9 mouse cellular contexts compared by ENCODE assay signal in the genomic region with DNA sequence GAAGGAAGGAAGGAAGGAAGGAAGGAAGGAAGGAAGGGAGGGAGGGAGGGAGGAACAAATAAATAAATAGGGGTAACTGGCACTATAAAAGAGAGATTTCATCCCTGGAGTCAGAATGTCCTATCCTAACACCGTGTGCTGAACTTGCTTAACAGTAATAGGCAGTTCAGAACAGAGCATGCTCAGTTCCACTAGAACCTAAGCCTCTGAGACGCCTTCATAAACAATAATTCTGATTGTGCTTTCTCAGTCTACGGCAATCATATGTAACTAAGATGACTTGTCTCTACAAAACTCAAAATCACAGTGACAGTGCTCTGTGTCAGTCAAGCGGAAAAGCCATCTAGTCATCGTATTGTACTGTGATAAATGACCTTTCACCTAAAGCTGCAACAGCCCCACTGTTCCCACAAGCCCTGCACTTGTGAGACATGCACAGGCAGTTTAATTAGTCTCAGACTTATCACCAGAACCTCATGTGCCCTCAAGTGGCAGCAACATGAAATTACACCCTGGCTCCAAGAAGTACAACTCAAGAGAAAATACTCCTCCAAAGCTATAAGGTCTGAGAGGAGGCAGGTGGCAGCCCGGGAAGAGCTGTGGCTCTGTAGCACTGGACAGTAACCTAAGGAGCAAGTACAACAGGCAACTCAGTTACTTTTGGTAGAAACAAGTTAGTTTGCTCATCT. TPM values are rescaled to one million over a fixed set of nuclear protein-coding genes. Genes with fewer than 3 reads are reported as not detected.
DNase-seq lines count a peak whose midpoint lies in the region; ATAC-seq lines count a peak whose summit lies in the region.
"Had no signal": no experiment of that assay in that cellular context is flagged by ENCODE, and none has a peak within 500 bp of the region (broad histone marks: within the 10 kb centered on the region; RNA-seq: fewer than 3 reads in every experiment).

No protein-coding gene starts in this region.

- no peak overlapping the region for H3K9ac ChIP-seq in liver, embryonic 13.5 days
- no peak overlapping the region for H3K9ac ChIP-seq in neural tube, embryonic 11.5 days (ENCODE audit: low read length)
- H3K9ac ChIP-seq: heart, embryonic 13.5 days had no signal

- H3K27ac ChIP-seq in liver, embryonic 13.5 days, result no peak overlapping the region
- H3K27ac ChIP-seq in neural tube, embryonic 11.5 days (ENCODE audit: low read depth, low read length), result no peak overlapping the region
- H3K27ac ChIP-seq: heart, embryonic 13.5 days had no signal

- peak; percentile 79 for DNase-seq in CD4-positive helper T cell, adult 2 months (ENCODE audit: low read depth, low spot score)
- DNase-seq in WW6 (ENCODE audit: low read depth, low spot score), result peak; percentile 26
- peak; percentile 69 to 77 for DNase-seq in cerebellum, postnatal 36 days
- DNase-seq in gastrocnemius, postnatal 36 days, result peak; percentile 35 to 38
- DNase-seq in kidney, adult 18-20 months, result peak; percentile 71
- peak; percentile 31 for DNase-seq in liver, embryonic 13.5 days
- DNase-seq in neural tube, embryonic 11.5 days (ENCODE audit: low spot score), result peak; percentile 74
- peak; percentile 68 for DNase-seq in thymus, postnatal 14 days

- no peak overlapping the region for H3K4me3 ChIP-seq in liver, embryonic 13.5 days (replicated peaks)
- no peak overlapping the region for H3K4me3 ChIP-seq in neural tube, embryonic 11.5 days (ENCODE audit: low read depth, low read length)
- H3K4me3 ChIP-seq: heart, embryonic 13.5 days had no signal

- intact Hi-C loops in gastrocnemius, postnatal 36 days (cut with DNase I), result no loop called here

- H3K4me1 ChIP-seq in liver, embryonic 13.5 days (replicated peaks), result no peaks in the 10 kb centered on the region; the same call in 1 of the 2 replicates
- no peaks in the 10 kb centered on the region for H3K4me1 ChIP-seq in neural tube, embryonic 11.5 days (ENCODE audit: control insufficient read depth, insufficient read depth, low read length)

- H3K9me3 ChIP-seq in liver, embryonic 13.5 days (replicated peaks), result no peaks in the 10 kb centered on the region
- H3K9me3 ChIP-seq in neural tube, embryonic 11.5 days (ENCODE audit: control insufficient read depth, low read length), result no peaks in the 10 kb centered on the region
- H3K9me3 ChIP-seq: heart, embryonic 13.5 days had no signal

- no peaks in the 10 kb centered on the region for H3K27me3 ChIP-seq in liver, embryonic 13.5 days
- no peaks in the 10 kb centered on the region for H3K27me3 ChIP-seq in neural tube, embryonic 11.5 days (ENCODE audit: control insufficient read depth, insufficient read depth, low read length)
- H3K27me3 ChIP-seq: heart, embryonic 13.5 days had no signal

- peak; percentile 53; the same call in 1 of the 2 replicates for ATAC-seq in liver, embryonic 13.5 days (ENCODE audit: low read depth)
- ATAC-seq in neural tube, embryonic 11.5 days (ENCODE audit: insufficient read depth, low FRiP score, low TSS enrichment), result peak; percentile 86

- no peak overlapping the region for H3K4me2 ChIP-seq in liver, embryonic 13.5 days
- H3K4me2 ChIP-seq in neural tube, embryonic 11.5 days (ENCODE audit: low read depth), result no peak overlapping the region
- H3K4me2 ChIP-seq: heart, embryonic 13.5 days had no signal

- 54% methylated on average over 6 of the region's 6 CpGs for WGBS in liver, embryonic 13.5 days (ENCODE audit: insufficient replicate concordance)
- WGBS in neural tube, embryonic 11.5 days, result 48% methylated on average over 6 of the region's 6 CpGs

- peaks cover 87% of the 10 kb centered on the region for H3K36me3 ChIP-seq in liver, embryonic 13.5 days
- no peaks in the 10 kb centered on the region for H3K36me3 ChIP-seq in neural tube, embryonic 11.5 days (ENCODE audit: control insufficient read depth, insufficient read depth, low read length)

RNA-seq across cellular contexts. Expression of gene Otulin, which starts 17.8 kb away (rescaled TPM):
- total RNA-seq in gastrocnemius, postnatal 36 days (2021), result 10 to 100 TPM; 17.7 to 20.7 TPM
- 20.7 and 22.0 TPM in 2 replicates for polyA plus RNA-seq in liver, embryonic 13.5 days (2015; fragmentation: Nextera tagmentation; extraction: Ambion mirVana)
- 32.8 and 34.6 TPM in 2 replicates for polyA plus RNA-seq in neural tube, embryonic 11.5 days (2014; fragmentation: Nextera tagmentation; extraction: Ambion mirVana)

Comparison
In these comparisons a context has a peak if more than half of its experiments do, and no peak if none do; other contexts are left out.
1. DNase-seq: peak in every context shown above with its lines; median percentile 79 in CD4-positive helper T cell, adult 2 months; 74 in neural tube, embryonic 11.5 days; 73 in cerebellum, postnatal 36 days; 71 in kidney, adult 18-20 months; 68 in thymus, postnatal 14 days; 36 in gastrocnemius, postnatal 36 days; 31 in liver, embryonic 13.5 days; 26 in WW6.